Mouse (Mus musculus): Measurements from ENCODE around the gene Cdkn2b. TPM values are rescaled to one million over a fixed set of nuclear protein-coding genes. Genes with fewer than 3 reads are reported as not detected.
A peak's percentile ranks its signal among the peaks of the same experiment; 100 is the strongest.

Cdkn2b gene
- polyA plus RNA-seq, 1 experiment = 5.1 TPM

DNA sequence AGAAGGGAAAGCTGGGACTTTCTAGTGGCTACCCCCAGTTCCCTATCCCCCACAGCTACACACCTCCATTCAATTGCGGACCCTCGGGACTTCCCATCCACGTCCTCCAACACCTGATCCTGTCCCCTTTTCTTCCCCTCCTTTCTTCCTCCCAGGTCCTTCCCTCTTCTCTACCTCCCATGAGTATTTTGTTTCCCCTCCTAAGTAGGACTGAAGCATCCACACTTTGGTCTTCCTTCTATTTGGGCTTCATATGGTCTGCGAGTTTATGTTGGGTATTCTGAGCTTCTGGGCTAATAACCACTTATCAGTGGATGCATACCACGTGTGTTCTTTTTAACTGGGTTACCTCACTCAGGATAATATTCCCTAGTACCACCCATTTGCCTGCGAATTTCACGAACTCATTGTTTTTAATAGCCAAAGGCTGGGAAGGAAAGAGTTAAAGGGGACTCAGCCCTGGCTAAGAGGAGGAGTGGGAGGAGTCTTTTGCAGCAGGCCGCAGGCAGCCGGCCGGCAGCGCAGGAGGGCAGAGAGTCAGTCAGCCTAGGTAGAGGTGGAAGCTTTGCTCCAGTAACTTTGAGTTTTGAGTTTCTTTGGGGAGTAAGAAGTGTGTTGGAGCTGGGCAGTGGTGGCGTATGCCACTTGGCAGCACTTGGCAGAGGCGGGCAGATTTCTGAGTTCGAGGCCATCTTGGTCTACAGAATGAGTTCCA is 7.4 kb downstream of the Cdkn2b start:
- DNase-seq = no peak
- Histone ChIP-seq H3K4me1 (ENCODE audit: control insufficient read depth, insufficient read depth, low read length) (no peaks in the 10 kb centered on the region), H3K27ac (ENCODE audit: insufficient read depth, low read depth, low read length) (no peak overlapping the region), H3K27me3 (replicated peaks; ENCODE audit: control insufficient read depth, insufficient read depth, low read length) (peaks cover 5% of the 10 kb centered on the region), H3K4me3 (ENCODE audit: insufficient read depth, low read depth, low read length) (no peak overlapping the region), H3K36me3 (ENCODE audit: control insufficient read depth, insufficient read depth, low read length) (no peaks in the 10 kb centered on the region)
- TF ChIP-seq POLR2A (IDR thresholded peaks at IDR 0.05; ENCODE audit: low read depth, low read length) (no peak), CTCF (conservative IDR thresholded peaks at IDR 0.05; ENCODE audit: insufficient read depth, insufficient read length, low read depth, low read length) (no peak)
- WGBS = 12% methylated on average over 14 of the region's 14 CpGs

GRCm38 (mm10) chr4:89302129-89302528 is 8.7 kb downstream of the Cdkn2b start:
- no peak overlapping the region for H3K4me3 ChIP-seq (ENCODE audit: insufficient read depth, low read depth, low read length)
- DNase-seq = no peak
- 26% methylated on average over 1 of the region's 1 CpGs for WGBS
- H3K27ac ChIP-seq (ENCODE audit: insufficient read depth, low read depth, low read length) = no peak overlapping the region
- H3K36me3 ChIP-seq (ENCODE audit: control insufficient read depth, insufficient read depth, low read length) = no peaks in the 10 kb centered on the region
- TF ChIP-seq POLR2A (IDR thresholded peaks at IDR 0.05; ENCODE audit: low read depth, low read length) (no peak), CTCF (conservative IDR thresholded peaks at IDR 0.05; ENCODE audit: insufficient read depth, insufficient read length, low read depth, low read length) (no peak)
- H3K4me1 ChIP-seq (ENCODE audit: control insufficient read depth, insufficient read depth, low read length) = no peaks in the 10 kb centered on the region
- H3K27me3 ChIP-seq (replicated peaks; ENCODE audit: control insufficient read depth, insufficient read depth, low read length) = peaks cover 1% of the 10 kb centered on the region; the same call in 1 of the 2 replicates

- no peak overlapping the region for H3K4me3 ChIP-seq (ENCODE audit: insufficient read depth, low read depth, low read length)
- TF ChIP-seq CTCF (conservative IDR thresholded peaks at IDR 0.05; ENCODE audit: insufficient read depth, insufficient read length, low read depth, low read length) = no peak
- TF ChIP-seq POLR2A (IDR thresholded peaks at IDR 0.05; ENCODE audit: low read depth, low read length) = no peak
- DNase-seq = no peak
- 29% methylated on average over 2 of the region's 2 CpGs for WGBS
- H3K27me3 ChIP-seq (replicated peaks; ENCODE audit: control insufficient read depth, insufficient read depth, low read length) = peaks cover 4% of the 10 kb centered on the region; the same call in 1 of the 2 replicates
- no peak overlapping the region for H3K27ac ChIP-seq (ENCODE audit: insufficient read depth, low read depth, low read length)
- no peaks in the 10 kb centered on the region for H3K36me3 ChIP-seq (ENCODE audit: control insufficient read depth, insufficient read depth, low read length)
- H3K4me1 ChIP-seq (ENCODE audit: control insufficient read depth, insufficient read depth, low read length) = no peaks in the 10 kb centered on the region
These were observed 11.1 kb downstream of the Cdkn2b start for GRCm38 (mm10) chr4:89299721-89300120.

- DNase-seq = no peak
- Histone ChIP-seq H3K27me3 (replicated peaks; ENCODE audit: control insufficient read depth, insufficient read depth, low read length) (peaks cover 5% of the 10 kb centered on the region; the same call in 1 of the 2 replicates), H3K4me1 (ENCODE audit: control insufficient read depth, insufficient read depth, low read length) (no peaks in the 10 kb centered on the region), H3K36me3 (ENCODE audit: control insufficient read depth, insufficient read depth, low read length) (no peaks in the 10 kb centered on the region), H3K4me3 (ENCODE audit: insufficient read depth, low read depth, low read length) (peak overlapping the region; percentile 49), H3K27ac (ENCODE audit: insufficient read depth, low read depth, low read length) (no peak overlapping the region)
- 16% methylated on average over 31 of the region's 31 CpGs for WGBS
- TF ChIP-seq POLR2A (IDR thresholded peaks at IDR 0.05; ENCODE audit: low read depth, low read length) = no peak
- TF ChIP-seq CTCF (conservative IDR thresholded peaks at IDR 0.05; ENCODE audit: insufficient read depth, insufficient read length, low read depth, low read length) = no peak
These were observed 15.2 kb downstream of the Cdkn2b start for GRCm38 (mm10) chr4:89295441-89296220.

GRCm38 (mm10) chr4:89294486-89295440 is 16.1 kb downstream of the Cdkn2b start, which contains the start of gene Cdkn2a:
TSS of gene Cdkn2a (minus strand) at chr4:89294653.
- Histone ChIP-seq H3K4me1 (ENCODE audit: control insufficient read depth, insufficient read depth, low read length) (no peaks in the 10 kb centered on the region), H3K36me3 (ENCODE audit: control insufficient read depth, insufficient read depth, low read length) (no peaks in the 10 kb centered on the region), H3K27ac (ENCODE audit: insufficient read depth, low read depth, low read length) (no peak within 1 kb of the TSS), H3K27me3 (replicated peaks; ENCODE audit: control insufficient read depth, insufficient read depth, low read length) (peaks cover 7% of the 10 kb centered on the region; the same call in 1 of the 2 replicates), H3K4me3 (ENCODE audit: insufficient read depth, low read depth, low read length) (peak within 1 kb of the TSS; percentile 49)
- TF ChIP-seq CTCF (conservative IDR thresholded peaks at IDR 0.05; ENCODE audit: insufficient read depth, insufficient read length, low read depth, low read length) (no peak), POLR2A (IDR thresholded peaks at IDR 0.05; ENCODE audit: low read depth, low read length) (no peak)
- under 1% methylated on average over 111 of the region's 117 CpGs for WGBS
- peak; percentile 64 for DNase-seq

DNA sequence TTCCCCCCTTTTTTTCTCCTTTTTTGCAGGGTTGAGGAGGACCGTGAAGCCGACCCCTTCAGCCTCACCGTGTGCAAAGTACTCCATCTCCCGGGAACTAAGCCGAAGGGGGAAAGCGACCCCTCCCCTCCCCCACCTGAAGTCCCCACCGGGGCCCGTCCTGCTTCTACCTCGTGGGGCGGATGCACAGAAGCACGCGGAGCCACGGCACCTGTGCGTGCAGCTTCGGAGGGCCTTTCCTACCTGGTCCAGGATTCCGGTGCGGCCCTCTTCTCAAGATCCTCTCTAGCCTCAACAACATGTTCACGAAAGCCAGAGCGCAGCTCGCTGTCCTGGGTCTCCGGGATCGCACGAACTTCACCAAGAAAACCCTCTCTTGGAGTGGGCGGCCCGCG is 16.8 kb downstream of the Cdkn2b start:
- no peak for DNase-seq
- no peaks in the 10 kb centered on the region for H3K4me1 ChIP-seq (ENCODE audit: control insufficient read depth, insufficient read depth, low read length)
- no peaks in the 10 kb centered on the region for H3K36me3 ChIP-seq (ENCODE audit: control insufficient read depth, insufficient read depth, low read length)
- H3K27me3 ChIP-seq (replicated peaks; ENCODE audit: control insufficient read depth, insufficient read depth, low read length) = peaks cover 10% of the 10 kb centered on the region
- H3K27ac ChIP-seq (ENCODE audit: insufficient read depth, low read depth, low read length) = no peak overlapping the region
- WGBS = 10% methylated on average over 26 of the region's 26 CpGs
- H3K4me3 ChIP-seq (ENCODE audit: insufficient read depth, low read depth, low read length) = peak overlapping the region; percentile 49
- TF ChIP-seq CTCF (conservative IDR thresholded peaks at IDR 0.05; ENCODE audit: insufficient read depth, insufficient read length, low read depth, low read length) (no peak), POLR2A (IDR thresholded peaks at IDR 0.05; ENCODE audit: low read depth, low read length) (no peak)
